Mouse (Mus musculus) liver, embryonic 15.5 days (tissue): ENCODE data around the gene Cnga2. TPM values are rescaled to one million over a fixed set of nuclear protein-coding genes. Genes with fewer than 3 reads are reported as not detected.

Experiments
- ATAC-seq: fragments of 200-750 bp; cut with Nextera tagmentation; 2 replicates; pipeline ENCODE4 v1.8.0; 2017; ENCODE audit warnings: moderate number of reproducible peaks, mild to moderate bottlenecking, moderate library complexity; ENCODE audit not compliant: insufficient read depth
- H3K27ac ChIP-seq: fragments of 300-500 bp; sonication (generic); replicated peaks from 2 replicates; pipeline ENCODE4 v1.5.1; 2015; ENCODE audit warnings: mild to moderate bottlenecking, inconsistent platforms
- H3K27me3 ChIP-seq: fragments of 300-500 bp; sonication (generic); 2 replicates; pipeline ENCODE4 v1.6.1; 2015; ENCODE audit warnings: mild to moderate bottlenecking, inconsistent platforms
- H3K36me3 ChIP-seq: fragments of 300-500 bp; sonication (generic); replicated peaks from 2 replicates; pipeline ENCODE4 v1.6.1; 2015; ENCODE audit warnings: moderate library complexity, mild to moderate bottlenecking, inconsistent platforms
- H3K4me1 ChIP-seq: fragments of 300-500 bp; sonication (generic); replicated peaks from 2 replicates; pipeline ENCODE4 v1.6.1; 2015; ENCODE audit warnings: inconsistent platforms
- H3K4me2 ChIP-seq: fragments of 300-500 bp; sonication (generic); 2 replicates; pipeline ENCODE4 v1.6.1; 2015; ENCODE audit warnings: moderate library complexity, mild to moderate bottlenecking, inconsistent platforms
- H3K4me3 ChIP-seq: fragments of 300-500 bp; sonication (generic); replicated peaks from 2 replicates; pipeline ENCODE4 v1.5.1; 2015; ENCODE audit warnings: mild to moderate bottlenecking, inconsistent platforms
- H3K9ac ChIP-seq: fragments of 300-500 bp; sonication (generic); 2 replicates; pipeline ENCODE4 v1.6.1; 2015; ENCODE audit warnings: moderate library complexity, mild to moderate bottlenecking, inconsistent platforms
- H3K9me3 ChIP-seq: fragments of 300-500 bp; sonication (generic); replicated peaks from 2 replicates; pipeline ENCODE4 v1.6.1; 2016; ENCODE audit warnings: inconsistent platforms
- WGBS: fragments of 180-500 bp; shearing (Covaris S2); methylation state at CpG from one replicate; pipeline ENCODE4 v1.1.7; 2015; ENCODE audit warnings: mixed read lengths; ENCODE audit not compliant: insufficient replicate concordance; 5-methylcytosine and 5-hydroxymethylcytosine counted together
- polyA plus RNA-seq: library from polyadenylated mRNA; unstranded; fragments of >200 nt; fragmentation: Nextera tagmentation; extraction: Ambion mirVana; gene quantifications from 2 replicates; pipeline ENCODE4 v1.2.1, GENCODE M21; 2015

Cnga2 gene
- polyA plus RNA-seq, 1 experiment from 2014 or later, result not detected

DNA sequence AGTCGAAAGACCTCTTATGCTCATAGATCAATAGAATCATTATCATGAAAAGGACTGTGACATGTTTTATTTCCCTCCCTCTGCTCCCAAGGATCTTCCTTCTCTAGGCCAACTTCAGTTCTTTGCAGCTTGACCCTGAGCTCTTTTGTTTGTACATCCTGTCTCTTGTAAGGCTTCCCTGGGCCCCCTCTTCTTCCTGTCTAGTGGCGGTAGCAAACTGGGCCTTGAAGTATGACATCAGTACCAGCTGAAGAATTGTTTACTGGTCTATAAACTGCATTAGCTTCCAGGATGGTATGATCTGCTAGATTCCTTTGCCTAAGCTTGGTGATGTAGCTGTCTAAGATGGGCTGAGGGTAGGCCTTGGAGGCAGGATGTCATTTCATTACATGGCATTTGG is 10.3 kb upstream of the Cnga2 start:
- no peaks in the 10 kb centered on the region for H3K9me3 ChIP-seq
- no peaks in the 10 kb centered on the region for H3K27me3 ChIP-seq
- no peak for ATAC-seq
- H3K4me3 ChIP-seq, result no peak overlapping the region
- no peak overlapping the region for H3K9ac ChIP-seq
- no peak overlapping the region for H3K27ac ChIP-seq
- no peaks in the 10 kb centered on the region for H3K36me3 ChIP-seq
- no peaks in the 10 kb centered on the region for H3K4me1 ChIP-seq
- H3K4me2 ChIP-seq, result no peak overlapping the region
- 51% methylated on average over 2 of the region's 2 CpGs for WGBS

DNA sequence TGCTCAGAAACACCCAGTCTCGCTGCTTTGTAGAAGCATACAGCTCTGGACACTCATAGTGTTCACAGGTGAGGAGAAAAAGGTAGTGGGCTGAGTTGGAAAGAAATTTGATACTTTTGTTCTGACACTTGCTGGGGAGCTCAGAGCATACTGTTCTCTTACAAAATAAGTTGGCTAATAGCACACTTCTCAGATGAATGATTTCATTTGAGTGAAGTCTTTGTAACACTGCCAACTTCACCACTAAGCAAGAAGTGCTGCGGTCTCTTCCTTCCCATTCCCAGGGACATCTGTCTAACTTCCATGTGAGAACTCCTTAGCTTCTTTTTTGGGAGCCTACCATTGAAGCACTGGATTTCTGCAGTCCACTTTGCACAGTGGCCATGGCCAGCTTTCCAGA is 8.4 kb upstream of the Cnga2 start:
- Histone ChIP-seq H3K9me3 (no peaks in the 10 kb centered on the region), H3K27ac (no peak overlapping the region), H3K27me3 (no peaks in the 10 kb centered on the region), H3K36me3 (no peaks in the 10 kb centered on the region), H3K4me2 (no peak overlapping the region), H3K9ac (no peak overlapping the region), H3K4me1 (no peaks in the 10 kb centered on the region), H3K4me3 (no peak overlapping the region)
- WGBS, result 55% methylated on average over 2 of the region's 2 CpGs
- ATAC-seq, result no peak

- Histone ChIP-seq H3K27ac (no peak overlapping the region), H3K9me3 (no peaks in the 10 kb centered on the region), H3K27me3 (no peaks in the 10 kb centered on the region), H3K4me3 (no peak overlapping the region), H3K9ac (no peak overlapping the region), H3K36me3 (no peaks in the 10 kb centered on the region), H3K4me2 (no peak overlapping the region), H3K4me1 (no peaks in the 10 kb centered on the region)
- ATAC-seq, result no peak
- 72% methylated on average over 1 of the region's 1 CpGs for WGBS
These were observed 7.9 kb upstream of the Cnga2 start for GRCm38 (mm10) chrX:71983775-71984174.

- ATAC-seq, result no peak
- Histone ChIP-seq H3K9me3 (no peaks in the 10 kb centered on the region), H3K9ac (no peak overlapping the region), H3K27me3 (no peaks in the 10 kb centered on the region), H3K36me3 (no peaks in the 10 kb centered on the region), H3K4me2 (no peak overlapping the region), H3K27ac (no peak overlapping the region), H3K4me3 (no peak overlapping the region), H3K4me1 (no peaks in the 10 kb centered on the region)
- 40% methylated on average over 1 of the region's 1 CpGs for WGBS
These were observed 4.3 kb downstream of the Cnga2 start for GRCm38 (mm10) chrX:71995972-71996371.

GRCm38 (mm10) chrX:72009930-72010329 is 18.3 kb downstream of the Cnga2 start:
- no peaks in the 10 kb centered on the region for H3K36me3 ChIP-seq
- no peaks in the 10 kb centered on the region for H3K9me3 ChIP-seq
- no peaks in the 10 kb centered on the region for H3K27me3 ChIP-seq
- no peak overlapping the region for H3K27ac ChIP-seq
- no peak overlapping the region for H3K4me2 ChIP-seq
- no peak for ATAC-seq
- no peak overlapping the region for H3K9ac ChIP-seq
- no peak overlapping the region for H3K4me3 ChIP-seq
- no peaks in the 10 kb centered on the region for H3K4me1 ChIP-seq

- H3K36me3 ChIP-seq, result no peaks in the 10 kb centered on the region
- H3K9ac ChIP-seq, result no peak overlapping the region
- H3K4me2 ChIP-seq, result no peak overlapping the region
- no peak overlapping the region for H3K4me3 ChIP-seq
- no peak for ATAC-seq
- H3K27me3 ChIP-seq, result no peaks in the 10 kb centered on the region
- no peaks in the 10 kb centered on the region for H3K4me1 ChIP-seq
- no peaks in the 10 kb centered on the region for H3K9me3 ChIP-seq
- WGBS, result 60% methylated on average over 9 of the region's 9 CpGs
- H3K27ac ChIP-seq, result no peak overlapping the region
These were observed 20.6 kb downstream of the Cnga2 start for GRCm38 (mm10) chrX:72012236-72012635.

DNA sequence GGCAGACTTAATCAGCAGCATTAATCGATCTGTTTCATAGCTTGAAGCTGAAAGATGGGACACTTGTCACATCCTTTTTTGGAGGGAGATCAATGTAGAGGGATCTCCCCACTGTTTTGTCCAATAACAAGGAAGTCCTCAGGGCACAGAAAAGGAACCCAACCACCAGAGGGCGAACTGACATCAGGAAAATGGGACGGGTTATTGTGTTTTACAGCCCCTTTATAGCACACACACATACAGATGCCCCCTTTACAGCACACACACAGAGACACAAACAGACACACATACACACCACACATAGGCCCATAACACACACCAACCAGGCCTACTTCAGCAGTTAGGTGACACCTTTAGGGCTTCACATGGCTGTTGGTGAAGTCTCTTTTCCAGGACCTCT is 21.2 kb downstream of the Cnga2 start:
- ATAC-seq, result no peak
- no peaks in the 10 kb centered on the region for H3K27me3 ChIP-seq

DNA sequence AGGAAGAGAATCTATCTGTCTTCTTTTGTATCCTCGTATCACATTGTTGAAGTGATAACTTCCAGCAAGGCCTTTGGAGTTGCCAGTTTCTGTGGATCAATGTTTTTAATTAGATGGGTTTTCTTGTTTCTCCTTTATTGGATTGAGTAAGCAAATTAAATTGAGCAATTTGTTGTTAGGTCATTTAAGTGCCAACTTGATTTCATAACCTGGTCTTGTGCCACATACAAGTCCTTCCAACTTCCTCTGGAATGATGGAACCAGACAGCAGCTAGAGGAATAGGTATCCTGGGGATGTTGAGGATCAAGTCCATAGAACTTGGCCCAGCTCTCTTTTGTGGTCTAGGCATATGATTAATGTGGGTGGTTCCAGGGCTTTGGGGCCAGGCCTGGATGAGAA is 30.6 kb downstream of the Cnga2 start:
- no peaks in the 10 kb centered on the region for H3K27me3 ChIP-seq
- WGBS, result 55% methylated on average over 1 of the region's 1 CpGs
- H3K4me3 ChIP-seq, result no peak overlapping the region
- H3K4me2 ChIP-seq, result no peak overlapping the region
- H3K36me3 ChIP-seq, result no peaks in the 10 kb centered on the region
- no peaks in the 10 kb centered on the region for H3K9me3 ChIP-seq
- H3K9ac ChIP-seq, result no peak overlapping the region
- no peak for ATAC-seq
- no peak overlapping the region for H3K27ac ChIP-seq
- H3K4me1 ChIP-seq, result no peaks in the 10 kb centered on the region

More for the DNA sequence above, 21.2 kb downstream of the Cnga2 start:
- Histone ChIP-seq H3K9ac (no peak overlapping the region), H3K27ac (no peak overlapping the region), H3K4me3 (no peak overlapping the region), H3K36me3 (no peaks in the 10 kb centered on the region), H3K4me2 (no peak overlapping the region), H3K9me3 (no peaks in the 10 kb centered on the region), H3K4me1 (no peaks in the 10 kb centered on the region)
- WGBS, result 15% methylated on average over 3 of the region's 3 CpGs

DNA sequence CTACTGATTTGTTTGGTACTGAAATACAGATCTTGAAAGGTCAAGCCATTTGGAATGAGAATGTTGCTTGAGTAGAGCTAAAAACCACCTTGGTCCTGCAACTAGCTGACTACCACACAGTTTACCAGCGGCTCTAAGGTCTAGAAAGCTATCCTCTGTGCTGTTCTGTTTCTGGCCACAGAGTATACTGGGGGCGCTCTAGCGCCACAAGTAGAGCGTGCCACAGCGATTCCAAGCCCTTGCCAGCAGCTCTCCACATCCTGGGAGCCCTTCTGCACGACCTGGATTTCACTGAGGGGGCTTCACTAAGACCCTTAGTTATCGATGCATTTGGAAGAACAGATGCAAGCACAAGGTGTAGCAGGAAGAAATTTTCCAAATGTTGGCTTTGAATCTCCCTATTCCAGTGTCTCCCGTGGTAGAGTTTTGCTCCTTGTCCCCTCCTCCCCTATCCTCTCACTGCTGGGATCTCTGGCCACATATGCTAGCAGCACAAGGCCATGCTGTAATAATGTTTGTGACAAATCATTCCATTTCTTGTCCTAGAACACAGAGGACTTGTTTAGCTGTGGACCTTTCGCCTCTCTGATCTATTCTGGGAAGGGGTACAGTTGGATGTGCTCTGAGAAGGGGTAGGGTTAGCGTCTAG is 31.2 kb downstream of the Cnga2 start:
- no peaks in the 10 kb centered on the region for H3K9me3 ChIP-seq
- H3K27ac ChIP-seq, result no peak overlapping the region
- H3K4me1 ChIP-seq, result no peaks in the 10 kb centered on the region
- no peak overlapping the region for H3K9ac ChIP-seq
- no peak overlapping the region for H3K4me2 ChIP-seq
- H3K4me3 ChIP-seq, result no peak overlapping the region
- 31% methylated on average over 10 of the region's 10 CpGs for WGBS
- no peak for ATAC-seq
- H3K36me3 ChIP-seq, result no peaks in the 10 kb centered on the region
- H3K27me3 ChIP-seq, result no peaks in the 10 kb centered on the region

GRCm38 (mm10) chrX:72023542-72023941 is 31.9 kb downstream of the Cnga2 start:
- Histone ChIP-seq H3K36me3 (no peaks in the 10 kb centered on the region), H3K4me1 (no peaks in the 10 kb centered on the region), H3K9me3 (no peaks in the 10 kb centered on the region), H3K27me3 (no peaks in the 10 kb centered on the region), H3K9ac (no peak overlapping the region), H3K27ac (no peak overlapping the region), H3K4me2 (no peak overlapping the region), H3K4me3 (no peak overlapping the region)
- 49% methylated on average over 3 of the region's 3 CpGs for WGBS
- no peak for ATAC-seq

GRCm38 (mm10) chrX:72044056-72044455 is 52.4 kb downstream of the Cnga2 start:
- Histone ChIP-seq H3K4me3 (no peak overlapping the region), H3K9me3 (no peaks in the 10 kb centered on the region), H3K9ac (no peak overlapping the region), H3K27me3 (no peaks in the 10 kb centered on the region), H3K36me3 (no peaks in the 10 kb centered on the region), H3K4me1 (no peaks in the 10 kb centered on the region), H3K27ac (no peak overlapping the region), H3K4me2 (no peak overlapping the region)
- WGBS, result 31% methylated on average over 3 of the region's 3 CpGs
- ATAC-seq, result no peak

GRCm38 (mm10) chrX:72047918-72048317 is 56.3 kb downstream of the Cnga2 start:
- no peaks in the 10 kb centered on the region for H3K36me3 ChIP-seq
- H3K9me3 ChIP-seq, result no peaks in the 10 kb centered on the region
- H3K27me3 ChIP-seq, result no peaks in the 10 kb centered on the region
- H3K27ac ChIP-seq, result no peak overlapping the region
- H3K9ac ChIP-seq, result no peak overlapping the region
- H3K4me1 ChIP-seq, result no peaks in the 10 kb centered on the region
- no peak overlapping the region for H3K4me2 ChIP-seq
- ATAC-seq, result no peak
- no peak overlapping the region for H3K4me3 ChIP-seq
- 52% methylated on average over 2 of the region's 2 CpGs for WGBS
